Mouse (Mus musculus): ENCODE results near the gene Fbln7.

DNA sequence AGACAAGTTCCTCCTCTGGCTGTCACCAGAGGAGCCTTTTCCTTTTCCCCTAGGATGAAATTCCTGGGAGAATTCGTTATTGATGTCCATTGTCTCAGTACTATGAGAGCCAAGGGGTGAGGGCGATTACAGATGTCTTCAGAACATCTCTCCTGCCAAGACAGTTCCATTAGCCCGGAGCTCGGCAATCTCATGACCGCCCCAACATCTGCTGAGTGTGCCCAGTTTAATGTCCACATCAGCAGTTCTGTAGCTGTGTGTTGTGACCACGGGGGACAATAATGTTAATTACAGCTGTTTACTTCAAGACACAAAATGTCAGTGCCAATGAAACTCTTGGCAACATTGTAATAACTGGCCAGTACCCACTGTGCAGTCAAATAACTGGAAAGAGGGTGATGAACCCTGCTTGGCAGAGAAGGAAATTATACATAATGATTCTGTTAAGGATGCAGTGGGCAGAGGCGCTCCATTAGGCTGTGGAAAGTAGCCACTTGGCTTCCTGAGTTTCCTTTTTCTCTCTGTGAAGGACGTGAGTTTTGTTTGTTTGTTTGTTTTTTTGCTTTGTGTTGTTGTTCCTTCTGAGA, 22.5 kb downstream of the Fbln7 start:
- TF ChIP-seq POLR2A (IDR thresholded peaks at IDR 0.05; ENCODE audit: extremely low read depth, insufficient read depth, low read length) (no peak), CTCF (IDR thresholded peaks at IDR 0.05; ENCODE audit: extremely low read depth, insufficient read depth, low read length) (no peak)
